Mouse (Mus musculus): ENCODE measurements around the gene Nectin2. TPM values are rescaled to one million over a fixed set of nuclear protein-coding genes. Genes with fewer than 3 reads are reported as not detected.
A peak's percentile ranks its signal among the peaks of the same experiment; 100 is the strongest.

The Nectin2 gene
- polyA plus RNA-seq, 2 experiments, result 58.9 to 71.3 TPM

GRCm38 (mm10) chr7:19673083-19673699 lies 77.1 kb downstream of the Nectin2 start:
- Histone ChIP-seq H3K4me3 (replicated peaks; ENCODE audit: low read length) (no peak overlapping the region), H3K27me3 (ENCODE audit: control insufficient read depth, insufficient read depth, low read length) (no peaks in the 10 kb centered on the region)

GRCm38 (mm10) chr7:19671511-19671910 lies 78.8 kb downstream of the Nectin2 start:
- 57% methylated on average over 10 of the region's 10 CpGs for WGBS

More at GRCm38 (mm10) chr7:19673083-19673699, 77.1 kb downstream of the Nectin2 start:
- H3K36me3 ChIP-seq (ENCODE audit: control insufficient read depth, insufficient read depth, low read length), result no peaks in the 10 kb centered on the region
- H3K9me3 ChIP-seq (ENCODE audit: control insufficient read depth, low read length), result no peaks in the 10 kb centered on the region
- H3K4me2 ChIP-seq (replicated peaks; ENCODE audit: low read depth, low read length, severe bottlenecking), result no peak overlapping the region
- no peak for TF ChIP-seq POLR2A (IDR thresholded peaks at IDR 0.05; ENCODE audit: borderline replicate concordance, extremely low read depth, insufficient read depth, insufficient read length)
- no peak overlapping the region for H3K27ac ChIP-seq (replicated peaks; ENCODE audit: low read depth, low read length)
- DNase-seq (ENCODE audit: low spot score) (no peak), ATAC-seq (ENCODE audit: low FRiP score, low read depth) (no peak)
- H3K4me1 ChIP-seq (ENCODE audit: control insufficient read depth, insufficient read depth, low read length), result peaks cover 4% of the 10 kb centered on the region; the same call in 1 of the 2 replicates
- no peak overlapping the region for H3K9ac ChIP-seq (ENCODE audit: low read depth, low read length, severe bottlenecking)
- 65% methylated on average over 14 of the region's 14 CpGs for WGBS

GRCm38 (mm10) chr7:19668947-19669721 lies 81.1 kb downstream of the Nectin2 start:
- Histone ChIP-seq H3K4me3 (replicated peaks; ENCODE audit: low read length) (no peak overlapping the region), H3K9ac (ENCODE audit: low read depth, low read length, severe bottlenecking) (peak overlapping the region; percentile 38; the same call in 1 of the 2 replicates), H3K4me1 (ENCODE audit: control insufficient read depth, insufficient read depth, low read length) (peaks cover 6% of the 10 kb centered on the region), H3K27me3 (ENCODE audit: control insufficient read depth, insufficient read depth, low read length) (no peaks in the 10 kb centered on the region), H3K9me3 (ENCODE audit: control insufficient read depth, low read length) (no peaks in the 10 kb centered on the region), H3K36me3 (ENCODE audit: control insufficient read depth, insufficient read depth, low read length) (no peaks in the 10 kb centered on the region), H3K27ac (replicated peaks; ENCODE audit: low read depth, low read length) (0 out of 2 replicates have a peak overlapping the region, but pooled peaks have one; percentile 19), H3K4me2 (replicated peaks; ENCODE audit: low read depth, low read length, severe bottlenecking) (peak overlapping the region; percentile 35)
- DNase-seq (ENCODE audit: low spot score), result peak; percentile 94
- TF ChIP-seq POLR2A (IDR thresholded peaks at IDR 0.05; ENCODE audit: borderline replicate concordance, extremely low read depth, insufficient read depth, insufficient read length), result no peak
- 7% methylated on average over 10 of the region's 10 CpGs for WGBS
- ATAC-seq (ENCODE audit: low FRiP score, low read depth), result peak; percentile 50; the same call in 1 of the 2 replicates

More at GRCm38 (mm10) chr7:19671511-19671910, 78.8 kb downstream of the Nectin2 start:
- DNase-seq (ENCODE audit: low spot score), result no peak
- Histone ChIP-seq H3K27ac (replicated peaks; ENCODE audit: low read depth, low read length) (no peak overlapping the region), H3K27me3 (ENCODE audit: control insufficient read depth, insufficient read depth, low read length) (no peaks in the 10 kb centered on the region), H3K36me3 (ENCODE audit: control insufficient read depth, insufficient read depth, low read length) (no peaks in the 10 kb centered on the region), H3K4me2 (replicated peaks; ENCODE audit: low read depth, low read length, severe bottlenecking) (no peak overlapping the region), H3K9ac (ENCODE audit: low read depth, low read length, severe bottlenecking) (no peak overlapping the region), H3K9me3 (ENCODE audit: control insufficient read depth, low read length) (no peaks in the 10 kb centered on the region), H3K4me1 (ENCODE audit: control insufficient read depth, insufficient read depth, low read length) (peaks cover 4% of the 10 kb centered on the region; the same call in 1 of the 2 replicates), H3K4me3 (replicated peaks; ENCODE audit: low read length) (no peak overlapping the region)
- no peak for TF ChIP-seq POLR2A (IDR thresholded peaks at IDR 0.05; ENCODE audit: borderline replicate concordance, extremely low read depth, insufficient read depth, insufficient read length)
- ATAC-seq (ENCODE audit: low FRiP score, low read depth), result no peak

- H3K36me3 ChIP-seq (ENCODE audit: control insufficient read depth, insufficient read depth, low read length), result no peaks in the 10 kb centered on the region
- no peaks in the 10 kb centered on the region for H3K9me3 ChIP-seq (ENCODE audit: control insufficient read depth, low read length)
- ATAC-seq (ENCODE audit: low FRiP score, low read depth), result no peak
- TF ChIP-seq POLR2A (IDR thresholded peaks at IDR 0.05; ENCODE audit: borderline replicate concordance, extremely low read depth, insufficient read depth, insufficient read length), result no peak
- no peak overlapping the region for H3K27ac ChIP-seq (replicated peaks; ENCODE audit: low read depth, low read length)
- H3K4me1 ChIP-seq (ENCODE audit: control insufficient read depth, insufficient read depth, low read length), result peaks cover 14% of the 10 kb centered on the region
- no peak overlapping the region for H3K4me3 ChIP-seq (replicated peaks; ENCODE audit: low read length)
- no peak overlapping the region for H3K4me2 ChIP-seq (replicated peaks; ENCODE audit: low read depth, low read length, severe bottlenecking)
- H3K9ac ChIP-seq (ENCODE audit: low read depth, low read length, severe bottlenecking), result no peak overlapping the region
- 85% methylated on average over 2 of the region's 2 CpGs for WGBS
- H3K27me3 ChIP-seq (ENCODE audit: control insufficient read depth, insufficient read depth, low read length), result no peaks in the 10 kb centered on the region
- no peak for DNase-seq (ENCODE audit: low spot score)
Observed at GRCm38 (mm10) chr7:19667434-19667833, 82.8 kb downstream of the Nectin2 start.

GRCm38 (mm10) chr7:19666750-19667149 lies 83.5 kb downstream of the Nectin2 start:
- no peak for TF ChIP-seq POLR2A (IDR thresholded peaks at IDR 0.05; ENCODE audit: borderline replicate concordance, extremely low read depth, insufficient read depth, insufficient read length)
- Histone ChIP-seq H3K27ac (replicated peaks; ENCODE audit: low read depth, low read length) (no peak overlapping the region), H3K27me3 (ENCODE audit: control insufficient read depth, insufficient read depth, low read length) (no peaks in the 10 kb centered on the region), H3K4me1 (ENCODE audit: control insufficient read depth, insufficient read depth, low read length) (peaks cover 14% of the 10 kb centered on the region), H3K4me2 (replicated peaks; ENCODE audit: low read depth, low read length, severe bottlenecking) (no peak overlapping the region), H3K9me3 (ENCODE audit: control insufficient read depth, low read length) (no peaks in the 10 kb centered on the region), H3K9ac (ENCODE audit: low read depth, low read length, severe bottlenecking) (no peak overlapping the region), H3K36me3 (ENCODE audit: control insufficient read depth, insufficient read depth, low read length) (peaks cover 5% of the 10 kb centered on the region; the same call in 1 of the 2 replicates), H3K4me3 (replicated peaks; ENCODE audit: low read length) (no peak overlapping the region)
- ATAC-seq (ENCODE audit: low FRiP score, low read depth) (no peak), DNase-seq (ENCODE audit: low spot score) (no peak)
- 61% methylated on average over 3 of the region's 3 CpGs for WGBS

Other genes with a start within 250 kb of the Nectin2 start
- gene Bloc1s3, start 242.1 kb downstream of the Nectin2 start, polyA plus RNA-seq (2012; rRNA removed), result 6.2 and 8.8 TPM in 2 replicates
- gene Bloc1s3, start 242.1 kb downstream of the Nectin2 start, polyA plus RNA-seq (2014; fragmentation: Nextera tagmentation; extraction: Ambion mirVana), result 1.2 and 1.3 TPM in 2 replicates
- 58.0 and 71.6 TPM in 2 replicates for gene Trappc6a, start 242.1 kb downstream of the Nectin2 start, polyA plus RNA-seq (2012; rRNA removed)
- 70.2 and 79.8 TPM in 2 replicates for gene Trappc6a, start 242.1 kb downstream of the Nectin2 start, polyA plus RNA-seq (2014; fragmentation: Nextera tagmentation; extraction: Ambion mirVana)
- gene Nkpd1, start 232.6 kb downstream of the Nectin2 start, polyA plus RNA-seq (2012; rRNA removed), result 0.29 and 0.36 TPM in 2 replicates
- gene Nkpd1, start 232.6 kb downstream of the Nectin2 start, polyA plus RNA-seq (2014; fragmentation: Nextera tagmentation; extraction: Ambion mirVana), result 0.17 and 0.22 TPM in 2 replicates
- gene Ppp1r37, start 187.4 kb downstream of the Nectin2 start, polyA plus RNA-seq (2012; rRNA removed), result 84.9 and 118 TPM in 2 replicates
- gene Ppp1r37, start 187.4 kb downstream of the Nectin2 start, polyA plus RNA-seq (2014; fragmentation: Nextera tagmentation; extraction: Ambion mirVana), result 5.6 and 6.4 TPM in 2 replicates
- 2.2 and 2.7 TPM in 2 replicates for gene Zfp296, start 173.2 kb downstream of the Nectin2 start, polyA plus RNA-seq (2012; rRNA removed)
- 0.68 and 1.8 TPM in 2 replicates for gene Zfp296, start 173.2 kb downstream of the Nectin2 start, polyA plus RNA-seq (2014; fragmentation: Nextera tagmentation; extraction: Ambion mirVana)
- gene Gemin7, start 172.9 kb downstream of the Nectin2 start, polyA plus RNA-seq (2012; rRNA removed), result 70.6 and 75.8 TPM in 2 replicates
- gene Gemin7, start 172.9 kb downstream of the Nectin2 start, polyA plus RNA-seq (2014; fragmentation: Nextera tagmentation; extraction: Ambion mirVana), result 171 TPM in 2 replicates
- gene Clasrp, start 146.0 kb downstream of the Nectin2 start, polyA plus RNA-seq (2012; rRNA removed), result 174 and 235 TPM in 2 replicates
- 46.5 and 57.5 TPM in 2 replicates for gene Clasrp, start 146.0 kb downstream of the Nectin2 start, polyA plus RNA-seq (2014; fragmentation: Nextera tagmentation; extraction: Ambion mirVana)
- gene Relb, start 121.0 kb downstream of the Nectin2 start, polyA plus RNA-seq (2012; rRNA removed), result 13.4 and 15.7 TPM in 2 replicates
- 9.8 and 10.5 TPM in 2 replicates for gene Relb, start 121.0 kb downstream of the Nectin2 start, polyA plus RNA-seq (2014; fragmentation: Nextera tagmentation; extraction: Ambion mirVana)
- gene Clptm1, start 85.5 kb downstream of the Nectin2 start, polyA plus RNA-seq (2012; rRNA removed), result 68.8 and 85.9 TPM in 2 replicates
- 90.2 and 95.4 TPM in 2 replicates for gene Clptm1, start 85.5 kb downstream of the Nectin2 start, polyA plus RNA-seq (2014; fragmentation: Nextera tagmentation; extraction: Ambion mirVana)
- 1.2 and 1.4 TPM in 2 replicates for gene Apoc2, start 72.5 kb downstream of the Nectin2 start, polyA plus RNA-seq (2012; rRNA removed)
- 1.5 TPM in 1 of 2 replicates, not detected in the other for gene Apoc2, start 72.5 kb downstream of the Nectin2 start, polyA plus RNA-seq (2014; fragmentation: Nextera tagmentation; extraction: Ambion mirVana)
- not detected in 2 replicates for gene Gm44805, start 69.1 kb downstream of the Nectin2 start, polyA plus RNA-seq (2012; rRNA removed)
- not detected in 2 replicates for gene Gm44805, start 69.1 kb downstream of the Nectin2 start, polyA plus RNA-seq (2014; fragmentation: Nextera tagmentation; extraction: Ambion mirVana)
- gene Apoc4, start 69.0 kb downstream of the Nectin2 start, polyA plus RNA-seq (2012; rRNA removed), result 0.14 TPM in 1 of 2 replicates, not detected in the other
- not detected in 2 replicates for gene Apoc4, start 69.0 kb downstream of the Nectin2 start, polyA plus RNA-seq (2014; fragmentation: Nextera tagmentation; extraction: Ambion mirVana)
- 9.1 and 16.4 TPM in 2 replicates for gene Apoc1, start 57.8 kb downstream of the Nectin2 start, polyA plus RNA-seq (2012; rRNA removed)
- gene Apoc1, start 57.8 kb downstream of the Nectin2 start, polyA plus RNA-seq (2014; fragmentation: Nextera tagmentation; extraction: Ambion mirVana), result 30.7 and 36.5 TPM in 2 replicates
- 365 and 376 TPM in 2 replicates for gene Apoe, start 51.3 kb downstream of the Nectin2 start, polyA plus RNA-seq (2012; rRNA removed)
- 413 and 469 TPM in 2 replicates for gene Apoe, start 51.3 kb downstream of the Nectin2 start, polyA plus RNA-seq (2014; fragmentation: Nextera tagmentation; extraction: Ambion mirVana)
- gene Tomm40, start 35.0 kb downstream of the Nectin2 start, polyA plus RNA-seq (2012; rRNA removed), result 101 and 123 TPM in 2 replicates
- gene Tomm40, start 35.0 kb downstream of the Nectin2 start, polyA plus RNA-seq (2014; fragmentation: Nextera tagmentation; extraction: Ambion mirVana), result 124 and 129 TPM in 2 replicates
- gene Bcam, start 20.5 kb upstream of the Nectin2 start, polyA plus RNA-seq (2012; rRNA removed), result 94.3 and 108 TPM in 2 replicates
- gene Bcam, start 20.5 kb upstream of the Nectin2 start, polyA plus RNA-seq (2014; fragmentation: Nextera tagmentation; extraction: Ambion mirVana), result 114 and 116 TPM in 2 replicates
- 5.2 and 5.9 TPM in 2 replicates for gene Cblc, start 46.3 kb upstream of the Nectin2 start, polyA plus RNA-seq (2012; rRNA removed)
- 7.5 and 8.6 TPM in 2 replicates for gene Cblc, start 46.3 kb upstream of the Nectin2 start, polyA plus RNA-seq (2014; fragmentation: Nextera tagmentation; extraction: Ambion mirVana)
- gene Bcl3, start 72.3 kb upstream of the Nectin2 start, polyA plus RNA-seq (2012; rRNA removed), result 5.5 and 7.6 TPM in 2 replicates
- 3.1 and 4.7 TPM in 2 replicates for gene Bcl3, start 72.3 kb upstream of the Nectin2 start, polyA plus RNA-seq (2014; fragmentation: Nextera tagmentation; extraction: Ambion mirVana)
- gene Gm19345, start 101.5 kb upstream of the Nectin2 start, polyA plus RNA-seq (2012; rRNA removed), result 0.12 and 0.13 TPM in 2 replicates
- gene Gm19345, start 101.5 kb upstream of the Nectin2 start, polyA plus RNA-seq (2014; fragmentation: Nextera tagmentation; extraction: Ambion mirVana), result not detected in 2 replicates
- 0.11 and 0.18 TPM in 2 replicates for gene Ceacam16, start 110.8 kb upstream of the Nectin2 start, polyA plus RNA-seq (2012; rRNA removed)
- not detected in 2 replicates for gene Ceacam16, start 110.8 kb upstream of the Nectin2 start, polyA plus RNA-seq (2014; fragmentation: Nextera tagmentation; extraction: Ambion mirVana)
- 2.1 and 2.2 TPM in 2 replicates for gene Ceacam19, start 137.5 kb upstream of the Nectin2 start, polyA plus RNA-seq (2012; rRNA removed)
- gene Ceacam19, start 137.5 kb upstream of the Nectin2 start, polyA plus RNA-seq (2014; fragmentation: Nextera tagmentation; extraction: Ambion mirVana), result 3.4 and 4.9 TPM in 2 replicates
- 17.2 and 18.2 TPM in 2 replicates for gene Pvr, start 170.7 kb upstream of the Nectin2 start, polyA plus RNA-seq (2012; rRNA removed)
- gene Pvr, start 170.7 kb upstream of the Nectin2 start, polyA plus RNA-seq (2014; fragmentation: Nextera tagmentation; extraction: Ambion mirVana), result 7.7 and 9.4 TPM in 2 replicates
- gene Igsf23, start 200.3 kb upstream of the Nectin2 start, polyA plus RNA-seq (2012; rRNA removed), result 0.09 and 0.17 TPM in 2 replicates
- gene Igsf23, start 200.3 kb upstream of the Nectin2 start, polyA plus RNA-seq (2014; fragmentation: Nextera tagmentation; extraction: Ambion mirVana), result 0.23 and 0.30 TPM in 2 replicates
- gene Ceacam20, start 214.9 kb upstream of the Nectin2 start, polyA plus RNA-seq (2012; rRNA removed), result 0.04 TPM in 1 of 2 replicates, not detected in the other
- not detected in 2 replicates for gene Ceacam20, start 214.9 kb upstream of the Nectin2 start, polyA plus RNA-seq (2014; fragmentation: Nextera tagmentation; extraction: Ambion mirVana)
- not detected in 2 replicates for gene Nlrp9b, start 241.0 kb upstream of the Nectin2 start, polyA plus RNA-seq (2012; rRNA removed)
- gene Nlrp9b, start 241.0 kb upstream of the Nectin2 start, polyA plus RNA-seq (2014; fragmentation: Nextera tagmentation; extraction: Ambion mirVana), result not detected in 2 replicates

Data from limb, embryonic 14.5 days (tissue).